Mouse (Mus musculus): ENCODE data around the gene Loxl4. TPM values are rescaled to one million over a fixed set of nuclear protein-coding genes. Genes with fewer than 3 reads are reported as not detected.

The Loxl4 gene
- total and polyA plus RNA-seq, 3 experiments = 0.19 TPM; not detected in 2

- dilution Hi-C loops (cut with MboI; ENCODE audit: extremely low pct_ligation_motif_present, extremely low pct_unique_long_range_greater_than_20kb, low sequenced_read_pairs) (no loop called here), in situ Hi-C loops (cut with MboI; ENCODE audit: low pct_ligation_motif_present, low pct_unique_long_range_greater_than_20kb, low sequenced_read_pairs) (loop anchor here (10.0 kb wide), 1 partner anchor 338 kb away; no protein-coding TSS in a partner anchor)
- no peaks in the 10 kb centered on the region for H3K36me3 ChIP-seq (replicated peaks in 1 of 2; ENCODE audit: control insufficient read depth in 1 of 2, insufficient read depth in 1 of 2, low read length in 1 of 2)
- peaks cover 8% of the 10 kb centered on the region for H3K9me3 ChIP-seq (replicated peaks; ENCODE audit: low read length)
- peaks cover 76% of the 10 kb centered on the region for H3K27me3 ChIP-seq (replicated peaks)
- DNase-seq (ENCODE audit: extremely low read depth) = no peak
- no peak overlapping the region for H3K4me2 ChIP-seq (ENCODE audit: insufficient read depth, low read depth, poor library complexity, severe bottlenecking)
- no peak for TF ChIP-seq ZMIZ1 (IDR thresholded peaks at IDR 0.05; ENCODE audit: low read depth, low read length)
- no peak for TF ChIP-seq USF2 (conservative IDR thresholded peaks at IDR 0.05; ENCODE audit: low read depth, low read length)
- TF ChIP-seq USF1 (IDR thresholded peaks at IDR 0.05; ENCODE audit: low read depth, low read length) = no peak
- TF ChIP-seq CTCF (conservative IDR thresholded peaks at IDR 0.05 in 1 of 2, IDR thresholded peaks at IDR 0.05 in 1 of 2; ENCODE audit: low read depth in 2 of 2, low read length in 2 of 2) = no peak
- no peak for TF ChIP-seq JUN (IDR thresholded peaks at IDR 0.05; ENCODE audit: insufficient read depth, low read depth, low read length)
- no peak for TF ChIP-seq POLR2AphosphoS2 (IDR thresholded peaks at IDR 0.05; ENCODE audit: low read depth, low read length)
- TF ChIP-seq JUND (conservative IDR thresholded peaks at IDR 0.05; ENCODE audit: low read depth, low read length) = no peak
- no peak for TF ChIP-seq IRF4 (IDR thresholded peaks at IDR 0.05; ENCODE audit: low read depth, low read length)
- no peak; the same call in 1 of the 2 replicates for TF ChIP-seq RAD21 (IDR thresholded peaks at IDR 0.05; ENCODE audit: low read depth, low read length)
- no peak for TF ChIP-seq CHD2 (IDR thresholded peaks at IDR 0.05; ENCODE audit: low read length)
- no peak for TF ChIP-seq MAX (IDR thresholded peaks at IDR 0.05; ENCODE audit: low read length)
- TF ChIP-seq ELF1 (IDR thresholded peaks at IDR 0.05; ENCODE audit: low read depth, low read length) = no peak
- no peak for TF ChIP-seq SIN3A (IDR thresholded peaks at IDR 0.05; ENCODE audit: low read length)
- TF ChIP-seq ZKSCAN1 (IDR thresholded peaks at IDR 0.05; ENCODE audit: borderline replicate concordance, low read depth, low read length) = no peak
- no peak for TF ChIP-seq UBTF (IDR thresholded peaks at IDR 0.05; ENCODE audit: low read depth, low read length)
- no peak for TF ChIP-seq NRF1 (IDR thresholded peaks at IDR 0.05; ENCODE audit: low read depth, low read length)
- no peak for TF ChIP-seq TCF12 (IDR thresholded peaks at IDR 0.05; ENCODE audit: low read depth, low read length)
- no peak for TF ChIP-seq ZNF384 (IDR thresholded peaks at IDR 0.05; ENCODE audit: low read depth, low read length)
- H3K79me2 ChIP-seq (replicated peaks; ENCODE audit: control insufficient read depth, extremely low read depth, insufficient read depth, poor library complexity, severe bottlenecking) = no peaks in the 10 kb centered on the region
- no peak overlapping the region for H3K4me3 ChIP-seq (replicated peaks in 1 of 3; ENCODE audit: low read depth in 2 of 3, low read length in 2 of 3, poor library complexity in 1 of 3)
- H3K4me1 ChIP-seq (ENCODE audit: control insufficient read depth in 1 of 2, insufficient read depth in 2 of 2) = no peaks in the 10 kb centered on the region
- H3K27ac ChIP-seq (ENCODE audit: insufficient read depth, low read depth) = no peak overlapping the region
- no peak overlapping the region for H3K9ac ChIP-seq (ENCODE audit: insufficient read depth, low read depth)
These were observed 40.5 kb upstream of the Loxl4 start for GRCm38 (mm10) chr19:42653091-42653490.

- Histone ChIP-seq H3K4me3 (replicated peaks in 1 of 3; ENCODE audit: low read depth in 2 of 3, low read length in 2 of 3, poor library complexity in 1 of 3) (no peak overlapping the region), H3K79me2 (replicated peaks; ENCODE audit: control insufficient read depth, extremely low read depth, insufficient read depth, poor library complexity, severe bottlenecking) (no peaks in the 10 kb centered on the region), H3K27me3 (replicated peaks) (peaks cover 69% of the 10 kb centered on the region), H3K36me3 (replicated peaks in 1 of 2; ENCODE audit: control insufficient read depth in 1 of 2, insufficient read depth in 1 of 2, low read length in 1 of 2) (no peaks in the 10 kb centered on the region), H3K4me2 (ENCODE audit: insufficient read depth, low read depth, poor library complexity, severe bottlenecking) (no peak overlapping the region), H3K27ac (ENCODE audit: insufficient read depth, low read depth) (no peak overlapping the region), H3K9me3 (replicated peaks; ENCODE audit: low read length) (peaks cover 8% of the 10 kb centered on the region), H3K9ac (ENCODE audit: insufficient read depth, low read depth) (no peak overlapping the region), H3K4me1 (ENCODE audit: control insufficient read depth in 1 of 2, insufficient read depth in 2 of 2) (no peaks in the 10 kb centered on the region)
- in situ Hi-C loops (cut with MboI; ENCODE audit: low pct_ligation_motif_present, low pct_unique_long_range_greater_than_20kb, low sequenced_read_pairs) (loop anchor here (10.0 kb wide), 1 partner anchor 338 kb away; no protein-coding TSS in a partner anchor), dilution Hi-C loops (cut with MboI; ENCODE audit: extremely low pct_ligation_motif_present, extremely low pct_unique_long_range_greater_than_20kb, low sequenced_read_pairs) (no loop called here)
- DNase-seq (ENCODE audit: extremely low read depth) = no peak
- TF ChIP-seq MAZ (IDR thresholded peaks at IDR 0.05; ENCODE audit: low read depth, low read length) = no peak
- no peak for TF ChIP-seq HCFC1 (IDR thresholded peaks at IDR 0.05; ENCODE audit: low read depth, low read length)
- no peak for TF ChIP-seq MAX (IDR thresholded peaks at IDR 0.05; ENCODE audit: low read length)
- TF ChIP-seq TBP (conservative IDR thresholded peaks at IDR 0.05; ENCODE audit: low read depth, low read length) = no peak
- no peak for TF ChIP-seq POLR2AphosphoS2 (IDR thresholded peaks at IDR 0.05; ENCODE audit: low read depth, low read length)
- no peak for TF ChIP-seq TCF12 (IDR thresholded peaks at IDR 0.05; ENCODE audit: low read depth, low read length)
- no peak for TF ChIP-seq ZNF384 (IDR thresholded peaks at IDR 0.05; ENCODE audit: low read depth, low read length)
- no peak for TF ChIP-seq USF2 (conservative IDR thresholded peaks at IDR 0.05; ENCODE audit: low read depth, low read length)
- TF ChIP-seq CHD1 (IDR thresholded peaks at IDR 0.05; ENCODE audit: low read depth, low read length) = no peak
- no peak for TF ChIP-seq PAX5 (IDR thresholded peaks at IDR 0.05; ENCODE audit: low read length)
These were observed 39.8 kb upstream of the Loxl4 start for GRCm38 (mm10) chr19:42652425-42652824.
